Mouse (Mus musculus): ENCODE results near the gene Mfng. TPM values are rescaled to one million over a fixed set of nuclear protein-coding genes. Genes with fewer than 3 reads are reported as not detected.

Mfng gene
- polyA plus RNA-seq, 1 experiment from 2014 or later = 13.7 TPM

- whole genome bisulfite sequencing = 84% methylated on average over 13 of the region's 13 CpGs
- no peak overlapping the region for H3K9ac ChIP-seq (ENCODE audit: low read depth, low read length)
- no peaks in the 10 kb centered on the region for H3K9me3 ChIP-seq (ENCODE audit: control insufficient read depth, low read length)
Observed at GRCm38 (mm10) chr15:78761112-78761511, 12.2 kb downstream of the Mfng start.

GRCm38 (mm10) chr15:78758132-78758531 is 15.1 kb downstream of the Mfng start:
- ATAC-seq (ENCODE audit: low read depth) (no peak), DNase-seq (ENCODE audit: low spot score) (no peak)
- Histone ChIP-seq H3K9me3 (ENCODE audit: control insufficient read depth, low read length) (no peaks in the 10 kb centered on the region), H3K4me1 (ENCODE audit: control insufficient read depth, insufficient read depth, low read length) (no peaks in the 10 kb centered on the region), H3K27me3 (replicated peaks; ENCODE audit: control insufficient read depth, insufficient read depth, low read length) (no peaks in the 10 kb centered on the region), H3K4me3 (ENCODE audit: low read depth, low read length) (no peak overlapping the region), H3K9ac (ENCODE audit: low read depth, low read length) (no peak overlapping the region), H3K36me3 (ENCODE audit: control insufficient read depth, insufficient read depth, low read length) (no peaks in the 10 kb centered on the region), H3K4me2 (ENCODE audit: low read depth, low read length) (no peak overlapping the region), H3K27ac (replicated peaks; ENCODE audit: low read depth, low read length) (no peak overlapping the region)
- WGBS = 91% methylated on average over 6 of the region's 6 CpGs

More at GRCm38 (mm10) chr15:78761112-78761511, 12.2 kb downstream of the Mfng start:
- no peak overlapping the region for H3K4me3 ChIP-seq (ENCODE audit: low read depth, low read length)
- H3K4me2 ChIP-seq (ENCODE audit: low read depth, low read length) = no peak overlapping the region
- H3K27ac ChIP-seq (replicated peaks; ENCODE audit: low read depth, low read length) = no peak overlapping the region
- ATAC-seq (ENCODE audit: low read depth) (no peak), DNase-seq (ENCODE audit: low spot score) (no peak)
- H3K27me3 ChIP-seq (replicated peaks; ENCODE audit: control insufficient read depth, insufficient read depth, low read length) = no peaks in the 10 kb centered on the region
- H3K36me3 ChIP-seq (ENCODE audit: control insufficient read depth, insufficient read depth, low read length) = no peaks in the 10 kb centered on the region
- H3K4me1 ChIP-seq (ENCODE audit: control insufficient read depth, insufficient read depth, low read length) = no peaks in the 10 kb centered on the region; the same call in 1 of the 2 replicates

GRCm38 (mm10) chr15:78755966-78756725 is 17.1 kb downstream of the Mfng start:
- H3K4me2 ChIP-seq (ENCODE audit: low read depth, low read length) = no peak overlapping the region
- no peak for ATAC-seq (ENCODE audit: low read depth)
- WGBS = 81% methylated on average over 12 of the region's 12 CpGs

GRCm38 (mm10) chr15:78755226-78755625 is 18.0 kb downstream of the Mfng start:
- Histone ChIP-seq H3K9ac (ENCODE audit: low read depth, low read length) (no peak overlapping the region), H3K9me3 (ENCODE audit: control insufficient read depth, low read length) (no peaks in the 10 kb centered on the region), H3K27ac (replicated peaks; ENCODE audit: low read depth, low read length) (no peak overlapping the region), H3K4me2 (ENCODE audit: low read depth, low read length) (no peak overlapping the region), H3K27me3 (replicated peaks; ENCODE audit: control insufficient read depth, insufficient read depth, low read length) (no peaks in the 10 kb centered on the region), H3K4me3 (ENCODE audit: low read depth, low read length) (no peak overlapping the region), H3K4me1 (ENCODE audit: control insufficient read depth, insufficient read depth, low read length) (no peaks in the 10 kb centered on the region), H3K36me3 (ENCODE audit: control insufficient read depth, insufficient read depth, low read length) (no peaks in the 10 kb centered on the region)
- DNase-seq (ENCODE audit: low spot score) (no peak), ATAC-seq (ENCODE audit: low read depth) (no peak)
- WGBS = 68% methylated on average over 3 of the region's 3 CpGs

More at GRCm38 (mm10) chr15:78755966-78756725, 17.1 kb downstream of the Mfng start:
- Histone ChIP-seq H3K27ac (replicated peaks; ENCODE audit: low read depth, low read length) (no peak overlapping the region), H3K4me1 (ENCODE audit: control insufficient read depth, insufficient read depth, low read length) (no peaks in the 10 kb centered on the region), H3K9me3 (ENCODE audit: control insufficient read depth, low read length) (no peaks in the 10 kb centered on the region), H3K27me3 (replicated peaks; ENCODE audit: control insufficient read depth, insufficient read depth, low read length) (no peaks in the 10 kb centered on the region), H3K4me3 (ENCODE audit: low read depth, low read length) (no peak overlapping the region), H3K36me3 (ENCODE audit: control insufficient read depth, insufficient read depth, low read length) (no peaks in the 10 kb centered on the region), H3K9ac (ENCODE audit: low read depth, low read length) (no peak overlapping the region)
- DNase-seq (ENCODE audit: low spot score) = no peak

- Histone ChIP-seq H3K4me2 (ENCODE audit: low read depth, low read length) (no peak overlapping the region), H3K27ac (replicated peaks; ENCODE audit: low read depth, low read length) (no peak overlapping the region), H3K4me3 (ENCODE audit: low read depth, low read length) (no peak overlapping the region), H3K36me3 (ENCODE audit: control insufficient read depth, insufficient read depth, low read length) (no peaks in the 10 kb centered on the region), H3K9me3 (ENCODE audit: control insufficient read depth, low read length) (no peaks in the 10 kb centered on the region), H3K27me3 (replicated peaks; ENCODE audit: control insufficient read depth, insufficient read depth, low read length) (no peaks in the 10 kb centered on the region), H3K4me1 (ENCODE audit: control insufficient read depth, insufficient read depth, low read length) (no peaks in the 10 kb centered on the region), H3K9ac (ENCODE audit: low read depth, low read length) (no peak overlapping the region)
- 70% methylated on average over 5 of the region's 5 CpGs for WGBS
- DNase-seq (ENCODE audit: low spot score) = no peak
- no peak for ATAC-seq (ENCODE audit: low read depth)
Observed at GRCm38 (mm10) chr15:78754144-78754543, 19.1 kb downstream of the Mfng start.

DNA sequence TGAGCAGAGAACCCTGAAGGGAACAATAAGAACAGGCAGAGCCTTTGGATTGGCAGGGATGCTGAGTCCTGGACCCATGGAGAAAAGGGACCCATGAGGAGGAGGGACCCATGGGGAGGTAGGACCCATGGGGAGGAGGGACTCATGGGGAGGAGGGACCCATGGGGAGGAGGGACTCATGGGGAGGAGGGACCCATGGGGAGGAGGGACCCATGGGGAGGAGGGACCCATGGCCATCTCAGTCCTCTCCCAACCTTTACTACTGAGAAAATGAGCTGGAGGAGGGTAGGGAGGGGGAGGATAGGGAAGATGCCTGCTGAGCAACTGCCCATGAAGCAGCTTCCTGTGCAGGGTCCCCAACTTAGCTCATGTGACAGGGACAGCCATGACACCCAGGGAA is 20.3 kb downstream of the Mfng start:
- H3K27me3 ChIP-seq (replicated peaks; ENCODE audit: control insufficient read depth, insufficient read depth, low read length) = no peaks in the 10 kb centered on the region
- H3K4me1 ChIP-seq (ENCODE audit: control insufficient read depth, insufficient read depth, low read length) = no peaks in the 10 kb centered on the region
- no peak overlapping the region for H3K4me3 ChIP-seq (ENCODE audit: low read depth, low read length)
- H3K9ac ChIP-seq (ENCODE audit: low read depth, low read length) = no peak overlapping the region
- no peak overlapping the region for H3K27ac ChIP-seq (replicated peaks; ENCODE audit: low read depth, low read length)
- H3K36me3 ChIP-seq (ENCODE audit: control insufficient read depth, insufficient read depth, low read length) = no peaks in the 10 kb centered on the region
- no peaks in the 10 kb centered on the region for H3K9me3 ChIP-seq (ENCODE audit: control insufficient read depth, low read length)
- no peak overlapping the region for H3K4me2 ChIP-seq (ENCODE audit: low read depth, low read length)
- ATAC-seq (ENCODE audit: low read depth) (no peak), DNase-seq (ENCODE audit: low spot score) (no peak)

- Histone ChIP-seq H3K9ac (ENCODE audit: low read depth, low read length) (no peak overlapping the region), H3K27ac (replicated peaks; ENCODE audit: low read depth, low read length) (no peak overlapping the region), H3K27me3 (replicated peaks; ENCODE audit: control insufficient read depth, insufficient read depth, low read length) (no peaks in the 10 kb centered on the region), H3K9me3 (ENCODE audit: control insufficient read depth, low read length) (no peaks in the 10 kb centered on the region), H3K4me3 (ENCODE audit: low read depth, low read length) (no peak overlapping the region), H3K4me2 (ENCODE audit: low read depth, low read length) (no peak overlapping the region), H3K4me1 (ENCODE audit: control insufficient read depth, insufficient read depth, low read length) (no peaks in the 10 kb centered on the region), H3K36me3 (ENCODE audit: control insufficient read depth, insufficient read depth, low read length) (no peaks in the 10 kb centered on the region)
- WGBS = 49% methylated on average over 6 of the region's 6 CpGs
- DNase-seq (ENCODE audit: low spot score) = no peak
- ATAC-seq (ENCODE audit: low read depth) = peak; percentile 68
Observed at GRCm38 (mm10) chr15:78750608-78751350, 22.5 kb downstream of the Mfng start.

DNA sequence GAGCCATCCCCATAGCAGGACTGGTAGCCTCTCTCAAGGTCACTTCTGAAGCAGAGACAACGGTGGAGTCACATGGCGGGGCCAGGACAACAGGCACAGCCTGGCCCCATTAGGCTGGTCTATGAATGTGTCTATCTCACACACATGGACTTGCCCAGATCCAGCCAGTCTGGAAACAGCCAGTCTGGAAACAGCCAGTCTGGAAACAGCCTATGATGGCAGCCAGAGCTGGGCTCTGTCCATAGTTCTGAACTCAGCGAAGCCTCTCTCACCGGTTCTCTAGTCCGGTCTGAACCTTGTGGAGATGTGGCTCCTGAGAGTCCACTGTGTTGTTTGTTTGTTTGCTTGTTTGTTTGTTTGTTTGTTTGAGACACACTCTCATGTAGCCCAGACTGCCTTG is 23.4 kb downstream of the Mfng start:
- Histone ChIP-seq H3K4me1 (ENCODE audit: control insufficient read depth, insufficient read depth, low read length) (no peaks in the 10 kb centered on the region), H3K9me3 (ENCODE audit: control insufficient read depth, low read length) (no peaks in the 10 kb centered on the region), H3K4me3 (ENCODE audit: low read depth, low read length) (no peak overlapping the region), H3K36me3 (ENCODE audit: control insufficient read depth, insufficient read depth, low read length) (no peaks in the 10 kb centered on the region), H3K9ac (ENCODE audit: low read depth, low read length) (no peak overlapping the region), H3K27me3 (replicated peaks; ENCODE audit: control insufficient read depth, insufficient read depth, low read length) (no peaks in the 10 kb centered on the region), H3K27ac (replicated peaks; ENCODE audit: low read depth, low read length) (no peak overlapping the region), H3K4me2 (ENCODE audit: low read depth, low read length) (no peak overlapping the region)
- 48% methylated on average over 5 of the region's 5 CpGs for WGBS
- DNase-seq (ENCODE audit: low spot score) (peak; percentile 68), ATAC-seq (ENCODE audit: low read depth) (0 out of 2 replicates have a peak, but pooled peaks have one; percentile 35)
